In the genomic region with DNA sequence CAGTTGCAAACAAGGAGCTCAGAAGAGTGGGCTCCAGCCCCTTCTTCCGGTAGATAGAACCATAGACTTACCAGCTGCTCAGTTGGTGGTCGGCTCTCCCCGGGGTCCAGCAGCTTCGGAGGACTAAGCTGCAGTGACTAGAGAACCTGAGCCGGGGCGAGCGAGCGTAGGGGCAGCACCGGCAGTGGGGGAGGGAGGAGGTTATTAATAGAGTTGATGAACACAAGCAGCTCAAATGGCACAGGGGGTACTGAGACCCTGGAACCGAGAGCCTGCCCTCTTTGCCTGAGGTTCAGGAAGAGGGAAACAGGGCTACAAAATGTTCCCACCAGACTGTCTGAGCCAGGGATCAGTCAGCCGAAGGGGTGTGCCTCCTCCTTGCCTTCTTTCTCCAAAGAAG, we compare ENCODE assay signal across 16 mouse cellular contexts. TPM values are rescaled to one million over a fixed set of nuclear protein-coding genes. Genes with fewer than 3 reads are reported as not detected.
DNase-seq lines count a peak whose midpoint lies in the region; ATAC-seq and TF ChIP-seq lines count a peak whose summit lies in the region.
"Had no signal": no experiment of that assay in that cellular context is flagged by ENCODE, and none has a peak within 500 bp of the region (broad histone marks: within the 10 kb centered on the region; RNA-seq: fewer than 3 reads in every experiment).

A gene (minus strand): TSS at position 180 of the 400 bp plus-strand sequence.

- H3K9me3 ChIP-seq in liver, postnatal 0 days (ENCODE audit: low read length) = no peaks in the 10 kb centered on the region
- no peaks in the 10 kb centered on the region for H3K9me3 ChIP-seq in midbrain, embryonic 14.5 days (ENCODE audit: control insufficient read depth, low read length)
- H3K9me3 ChIP-seq: kidney, embryonic 15.5 days; midbrain, embryonic 12.5 days had no signal

- no peak for TF ChIP-seq EP300 in heart, adult 2 months (IDR thresholded peaks at IDR 0.05; ENCODE audit: insufficient read depth, low read depth, low read length)
- TF ChIP-seq EP300 in liver, postnatal 0 days (IDR thresholded peaks at IDR 0.05; ENCODE audit: low read depth) = no peak

- no peak for DNase-seq in heart, adult 2 months
- DNase-seq in heart, postnatal 25 days (ENCODE audit: low spot score) = no peak
- no peak for DNase-seq in liver, postnatal 0 days
- DNase-seq in liver = no peak
- DNase-seq in gastrocnemius, adult 2 months = peak; percentile 87
- DNase-seq in midbrain, embryonic 14.5 days = no peak
- DNase-seq in urinary bladder, postnatal 14 days (ENCODE audit: low spot score) = no peak
- DNase-seq: adrenal gland, postnatal 36 days; cerebellum, adult 11 months had no signal

- H3K4me1 ChIP-seq in heart, adult 2 months (ENCODE audit: control insufficient read depth, insufficient read depth, low read length) = peaks cover 3% of the 10 kb centered on the region
- peaks cover 12% of the 10 kb centered on the region; the same call in 1 of the 2 replicates for H3K4me1 ChIP-seq in liver, postnatal 0 days (ENCODE audit: insufficient read depth)
- H3K4me1 ChIP-seq in midbrain, embryonic 14.5 days (ENCODE audit: control insufficient read depth, insufficient read depth, low read length) = peaks cover 3% of the 10 kb centered on the region; the same call in 1 of the 2 replicates

- no peak for TF ChIP-seq POLR2A in heart, adult 2 months (IDR thresholded peaks at IDR 0.05; ENCODE audit: insufficient read depth, low read depth, low read length)

- no peaks in the 10 kb centered on the region for H3K79me2 ChIP-seq in heart, adult 2 months (replicated peaks; ENCODE audit: control insufficient read depth, insufficient read depth, low read length)
- H3K79me2 ChIP-seq in macrophage (ENCODE audit: inconsistent target) = no peaks in the 10 kb centered on the region

- TF ChIP-seq CTCF in heart, adult 2 months (IDR thresholded peaks at IDR 0.05) = no peak
- TF ChIP-seq CTCF in liver, postnatal 0 days (IDR thresholded peaks at IDR 0.05; ENCODE audit: low read depth) = no peak
- no peak for TF ChIP-seq CTCF in gastrocnemius, adult 2 months (IDR thresholded peaks at IDR 0.05)

- no peaks in the 10 kb centered on the region for H3K27me3 ChIP-seq in heart, adult 2 months (ENCODE audit: control insufficient read depth, insufficient read depth, low read length)
- peaks cover 3% of the 10 kb centered on the region for H3K27me3 ChIP-seq in liver, postnatal 0 days (ENCODE audit: insufficient read depth, low read length)
- H3K27me3 ChIP-seq in midbrain, embryonic 14.5 days (ENCODE audit: control insufficient read depth, insufficient read depth, low read length) = no peaks in the 10 kb centered on the region
- H3K27me3 ChIP-seq: kidney, embryonic 15.5 days; midbrain, embryonic 12.5 days had no signal

- WGBS in heart, adult 2 months = 40% methylated on average over 11 of the region's 11 CpGs
- WGBS in liver, postnatal 0 days (ENCODE audit: insufficient replicate concordance) = 70% methylated on average over 11 of the region's 11 CpGs
- 93% methylated on average over 11 of the region's 11 CpGs for WGBS in macrophage (ENCODE audit: missing documents)
- WGBS in midbrain, embryonic 14.5 days = 37% methylated on average over 11 of the region's 11 CpGs

- H3K4me3 ChIP-seq in heart, adult 2 months = no peak within 1 kb of the TSS
- no peak within 1 kb of the TSS for H3K4me3 ChIP-seq in liver, postnatal 0 days (ENCODE audit: low read depth, low read length)
- peak within 1 kb of the TSS; percentile 80 for H3K4me3 ChIP-seq in gastrocnemius, adult 2 months
- no peak within 1 kb of the TSS for H3K4me3 ChIP-seq in macrophage (ENCODE audit: inconsistent target)
- H3K4me3 ChIP-seq in midbrain, embryonic 14.5 days (replicated peaks; ENCODE audit: low read depth, low read length) = no peak within 1 kb of the TSS
- H3K4me3 ChIP-seq: kidney, embryonic 15.5 days; midbrain, embryonic 12.5 days had no signal

- H3K4me2 ChIP-seq in liver, postnatal 0 days (ENCODE audit: low read depth, low read length) = no peak within 1 kb of the TSS
- H3K4me2 ChIP-seq in midbrain, embryonic 14.5 days (ENCODE audit: low read length) = no peak within 1 kb of the TSS
- H3K4me2 ChIP-seq: kidney, embryonic 15.5 days; midbrain, embryonic 12.5 days had no signal

- intact Hi-C loops in heart, adult 2 months (cut with DNase I) = no loop called here
- intact Hi-C loops in heart, postnatal 25 days (cut with DNase I) = no loop called here
- intact Hi-C loops in gastrocnemius, adult 2 months (cut with DNase I) = loop anchor here (5.0 kb wide), 1 partner anchor 264 kb away; a partner anchor contains a TSS

- H3K36me3 ChIP-seq in heart, adult 2 months (ENCODE audit: control insufficient read depth, insufficient read depth, low read length) = no peaks in the 10 kb centered on the region
- no peaks in the 10 kb centered on the region for H3K36me3 ChIP-seq in liver, postnatal 0 days (replicated peaks; ENCODE audit: insufficient read depth, low read length)
- no peaks in the 10 kb centered on the region for H3K36me3 ChIP-seq in macrophage (ENCODE audit: inconsistent target)
- H3K36me3 ChIP-seq in midbrain, embryonic 14.5 days (ENCODE audit: control insufficient read depth, insufficient read depth, low read length) = no peaks in the 10 kb centered on the region
- H3K36me3 ChIP-seq: kidney, embryonic 15.5 days; midbrain, embryonic 12.5 days had no signal

- peak within 1 kb of the TSS; percentile 5 for H3K27ac ChIP-seq in heart, adult 2 months
- H3K27ac ChIP-seq in liver, postnatal 0 days (ENCODE audit: low read depth) = peak within 1 kb of the TSS; percentile 60
- peak within 1 kb of the TSS; percentile 98 for H3K27ac ChIP-seq in gastrocnemius, adult 2 months
- H3K27ac ChIP-seq in macrophage = peak within 1 kb of the TSS; percentile 82
- no peak within 1 kb of the TSS for H3K27ac ChIP-seq in midbrain, embryonic 14.5 days (replicated peaks; ENCODE audit: low read depth, low read length)
- H3K27ac ChIP-seq: kidney, embryonic 15.5 days; liver, embryonic 14.5 days; midbrain, embryonic 12.5 days had no signal

- ATAC-seq in liver, postnatal 0 days = no peak
- ATAC-seq in midbrain, embryonic 14.5 days (ENCODE audit: low FRiP score, low TSS enrichment) = no peak
- ATAC-seq: forebrain, embryonic 14.5 days had no signal

- H3K9ac ChIP-seq in heart, adult 2 months (ENCODE audit: low read depth, low read length) = no peak within 1 kb of the TSS
- H3K9ac ChIP-seq in liver, postnatal 0 days (replicated peaks) = no peak within 1 kb of the TSS
- no peak within 1 kb of the TSS for H3K9ac ChIP-seq in midbrain, embryonic 14.5 days (replicated peaks; ENCODE audit: low read length)
- H3K9ac ChIP-seq: kidney, embryonic 15.5 days; liver, embryonic 14.5 days; midbrain, embryonic 12.5 days had no signal

RNA-seq across cellular contexts. Expression of the gene that starts here (rescaled TPM):
- under 1 TPM; 0.31 to 0.52 TPM for total RNA-seq in heart, adult 2 months (2021)
- 0.31 and 0.91 TPM in 2 replicates for polyA plus RNA-seq in heart, adult 2 months (2012; rRNA removed)
- under 1 TPM; 0.39 to 0.67 TPM for total RNA-seq in heart, postnatal 25 days (2021)
- 0.41 and 8.8 TPM in 2 replicates for polyA plus RNA-seq in liver, postnatal 0 days (2015; fragmentation: Nextera tagmentation; extraction: Ambion mirVana)
- total RNA-seq in gastrocnemius, adult 2 months (2021) = 1,000 to 10,000 TPM; 2,377 to 3,782 TPM
- total RNA-seq in macrophage (2018; cell fraction: chromatin; rRNA removed) = under 1 TPM in 1 of 26 experiments, not detected in 25; 0.79 TPM
- 1 to 10 TPM in 5 of 26 experiments, under 1 TPM in 21; 0.29 to 1.3 (median 0.71) TPM for total RNA-seq in macrophage (2018; cell fraction: cytosol; rRNA removed)
- total RNA-seq in macrophage (2018; cell fraction: nucleus; rRNA removed) = 1 to 10 TPM in 4 of 26 experiments, under 1 TPM in 6, not detected in 16; 0.40 to 3.1 (median 0.87) TPM
- 0.37 to 1.8 TPM (median 0.59 TPM) in 3 replicates for polyA plus RNA-seq in macrophage (2018)
- polyA plus RNA-seq in midbrain, embryonic 14.5 days (2014; fragmentation: Nextera tagmentation; extraction: Ambion mirVana) = not detected in 2 replicates
- total RNA-seq: adrenal gland, postnatal 36 days; ES-E14; left cerebral cortex, postnatal 10 days had no signal
- polyA plus RNA-seq: forebrain, embryonic 14.5 days had no signal

Comparison
In these comparisons a context has a peak if more than half of its experiments do, and no peak if none do; other contexts are left out.
1. RNA of the gene that starts here (total RNA-seq): 2,377 to 3,782 TPM in gastrocnemius, adult 2 months; 0.39 to 0.67 TPM in heart, postnatal 25 days and 0.31 to 0.52 TPM in heart, adult 2 months; every median in the first group is over 1,000 times any median in the second.